11 mouse cellular contexts compared by ENCODE assay signal in the genomic region with DNA sequence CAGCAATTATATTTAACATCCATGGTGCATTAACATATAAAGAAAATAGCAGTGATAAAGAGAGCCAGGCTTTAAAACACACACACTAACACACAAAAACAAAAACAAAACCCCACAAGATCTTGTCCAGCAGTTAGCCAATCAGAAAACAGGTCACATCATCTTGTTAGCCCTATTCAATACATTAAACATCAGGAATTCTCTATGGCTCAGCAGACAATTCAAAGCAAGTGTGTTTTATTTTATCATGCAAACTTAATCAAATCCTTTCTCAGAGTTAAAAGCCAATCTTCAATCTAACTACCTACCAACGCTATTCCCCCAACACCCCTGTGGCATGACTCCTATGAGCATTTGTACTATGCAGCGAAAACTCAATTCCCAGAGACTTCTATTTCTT. TPM values are rescaled to one million over a fixed set of nuclear protein-coding genes. Genes with fewer than 3 reads are reported as not detected.
A peak's percentile ranks its signal among the peaks of the same experiment; 100 is the strongest.
DNase-seq lines count a peak whose midpoint lies in the region; ATAC-seq and TF ChIP-seq lines count a peak whose summit lies in the region.
"Had no signal": no experiment of that assay in that cellular context is flagged by ENCODE, and none has a peak within 500 bp of the region (broad histone marks: within the 10 kb centered on the region; RNA-seq: fewer than 3 reads in every experiment).

No protein-coding gene starts in this region.

- H3K9ac ChIP-seq in forebrain, embryonic 12.5 days: peak overlapping the region; percentile 55
- H3K9ac ChIP-seq in limb, embryonic 13.5 days: peak overlapping the region; percentile 68

- WGBS in forebrain, embryonic 12.5 days: 9% methylated on average over 2 of the region's 2 CpGs
- WGBS in limb, embryonic 13.5 days: 17% methylated on average over 2 of the region's 2 CpGs

- H3K4me3 ChIP-seq in layer of hippocampus, adult 2 months: peak overlapping the region; percentile 63
- H3K4me3 ChIP-seq in forebrain, embryonic 12.5 days (replicated peaks): peak overlapping the region; percentile 41
- peak overlapping the region; percentile 51 for H3K4me3 ChIP-seq in limb, embryonic 13.5 days

- no peaks in the 10 kb centered on the region for H3K9me3 ChIP-seq in forebrain, embryonic 12.5 days
- H3K9me3 ChIP-seq in limb, embryonic 13.5 days: no peaks in the 10 kb centered on the region

- TF ChIP-seq CTCF in layer of hippocampus, adult 2 months (conservative IDR thresholded peaks at IDR 0.05): no peak

- H3K36me3 ChIP-seq in forebrain, embryonic 12.5 days (replicated peaks): no peaks in the 10 kb centered on the region
- no peaks in the 10 kb centered on the region for H3K36me3 ChIP-seq in limb, embryonic 13.5 days

- peaks cover 32% of the 10 kb centered on the region for H3K4me1 ChIP-seq in forebrain, embryonic 12.5 days
- H3K4me1 ChIP-seq in limb, embryonic 13.5 days: peaks cover 47% of the 10 kb centered on the region

- peak overlapping the region; percentile 60 for H3K4me2 ChIP-seq in forebrain, embryonic 12.5 days
- peak overlapping the region; percentile 69 for H3K4me2 ChIP-seq in limb, embryonic 13.5 days (replicated peaks)

- no peaks in the 10 kb centered on the region for H3K27me3 ChIP-seq in forebrain, embryonic 12.5 days
- no peaks in the 10 kb centered on the region for H3K27me3 ChIP-seq in limb, embryonic 13.5 days

- DNase-seq in layer of hippocampus, adult 2 months (ENCODE audit: low spot score in 2 of 2): no peak
- DNase-seq in layer of hippocampus, postnatal 36 days: no peak
- peak; percentile 65 for DNase-seq in retina, embryonic 14.5 days (ENCODE audit: low spot score)
- DNase-seq in gastrocnemius, postnatal 14 days: no peak
- no peak for DNase-seq in spleen, postnatal 14 days (ENCODE audit: low spot score in 2 of 2)
- DNase-seq in gastrocnemius, postnatal 36 days: no peak
- DNase-seq: cerebellum, adult 18-20 months; kidney, postnatal 10 days had no signal

- intact Hi-C loops in gastrocnemius, postnatal 14 days (cut with DNase I; ENCODE audit: low total_unique reads): no loop called here
- intact Hi-C loops in gastrocnemius, postnatal 36 days (cut with DNase I): loop anchor here (5.0 kb wide), 1 partner anchor 116 kb away; no protein-coding TSS in a partner anchor

- ATAC-seq in forebrain, embryonic 12.5 days (ENCODE audit: low FRiP score): no peak
- no peak for ATAC-seq in limb, embryonic 13.5 days (ENCODE audit: low FRiP score, low read depth)

- H3K27ac ChIP-seq in layer of hippocampus, adult 2 months: peak overlapping the region; percentile 77; the same call in 1 of the 2 replicates
- H3K27ac ChIP-seq in forebrain, embryonic 12.5 days: no peak overlapping the region
- peak overlapping the region; percentile 52 for H3K27ac ChIP-seq in limb, embryonic 13.5 days

RNA-seq across cellular contexts. Expression of a gene that starts 1.4 kb away (rescaled TPM):
- total RNA-seq in layer of hippocampus, adult 2 months (2021): 10 to 100 TPM; 44.2 to 47.7 TPM
- 10 to 100 TPM; 38.2 to 38.9 TPM for total RNA-seq in layer of hippocampus, postnatal 36 days (2021)
- 15.9 and 16.0 TPM in 2 replicates for polyA plus RNA-seq in forebrain, embryonic 12.5 days (2016; fragmentation: Nextera tagmentation; extraction: Ambion mirVana)
- 69.3 and 71.9 TPM in 2 replicates for polyA plus RNA-seq in limb, embryonic 13.5 days (2015; fragmentation: Nextera tagmentation; extraction: Ambion mirVana)
- total RNA-seq in gastrocnemius, postnatal 14 days (2021): 1 to 10 TPM; 9.3 to 9.5 TPM
- 1 to 10 TPM; 2.5 to 4.1 TPM for total RNA-seq in gastrocnemius, postnatal 36 days (2021)
- total RNA-seq: neutrophil, adult 5-6 weeks had no signal
